Mouse (Mus musculus) forebrain, embryonic 10.5 days (tissue): ENCODE measurements around the gene Sh3rf1. TPM values are rescaled to one million over a fixed set of nuclear protein-coding genes. Genes with fewer than 3 reads are reported as not detected.

Experiments used
- DNase-seq: peaks from one replicate; pipeline ENCODE4 v3.0.0-alpha.2; 2017; ENCODE audit warnings: low spot score; ENCODE audit errors: extremely low spot score
- H3K27ac ChIP-seq: fragments of 300-500 bp; sonication (generic); 2 replicates; pipeline ENCODE4 v1.5.1; 2016; ENCODE audit warnings: mild to moderate bottlenecking
- H3K27me3 ChIP-seq: fragments of 300-500 bp; sonication (generic); 2 replicates; pipeline ENCODE4 v1.6.1; 2016; ENCODE audit warnings: mild to moderate bottlenecking; ENCODE audit not compliant: poor library complexity, severe bottlenecking
- H3K36me3 ChIP-seq: fragments of 300-500 bp; sonication (generic); replicated peaks from 2 replicates; pipeline ENCODE4 v1.6.1; 2016; ENCODE audit warnings: mild to moderate bottlenecking, moderate library complexity
- H3K4me1 ChIP-seq: fragments of 300-500 bp; sonication (generic); 2 replicates; pipeline ENCODE4 v1.6.1; 2016
- H3K4me3 ChIP-seq: fragments of 300-500 bp; sonication (generic); 2 replicates; pipeline ENCODE4 v1.5.1; 2016; ENCODE audit warnings: mild to moderate bottlenecking, moderate library complexity
- H3K9me3 ChIP-seq: fragments of 300-500 bp; sonication (generic); 2 replicates; pipeline ENCODE4 v1.6.1; 2016; ENCODE audit warnings: mild to moderate bottlenecking, moderate library complexity
- WGBS: fragments of 180-500 bp; shearing (Covaris S2); methylation state at CpG from one replicate; pipeline ENCODE4 v1.1.7; 2016; 5-methylcytosine and 5-hydroxymethylcytosine counted together
- polyA plus RNA-seq: library from polyadenylated mRNA; unstranded; fragments of >200 nt; fragmentation: Nextera tagmentation; extraction: Ambion mirVana; gene quantifications from 2 replicates; pipeline ENCODE4 v1.2.1, GENCODE M21; 2016

Gene Sh3rf1
- polyA plus RNA-seq, 1 experiment from 2014 or later: 18.2 TPM

DNA sequence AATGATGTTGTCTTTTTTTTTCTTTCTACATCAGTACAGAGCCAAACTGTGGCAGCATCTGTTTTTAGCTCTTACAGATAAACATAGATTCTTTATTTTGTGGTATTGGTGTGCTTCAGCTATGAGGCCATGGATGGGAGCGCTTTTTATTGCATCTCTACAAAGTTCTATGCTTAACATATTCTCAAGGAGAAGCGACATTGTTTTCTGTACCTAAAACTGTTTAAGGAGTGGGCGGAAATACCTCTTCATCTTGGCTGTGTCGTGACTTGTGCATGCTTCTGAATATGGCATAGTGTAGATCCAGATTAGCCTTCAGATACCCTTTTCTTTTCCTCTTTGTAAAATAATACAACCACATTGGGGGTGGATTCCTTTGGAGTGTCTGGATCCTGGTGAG, 25.8 kb downstream of the Sh3rf1 start:
- 94% methylated on average over 4 of the region's 4 CpGs for WGBS

GRCm38 (mm10) chr8:61254196-61254595, 30.5 kb downstream of the Sh3rf1 start:
- 82% methylated on average over 5 of the region's 5 CpGs for WGBS
- peaks cover 34% of the 10 kb centered on the region for H3K9me3 ChIP-seq
- H3K36me3 ChIP-seq: peaks cover 39% of the 10 kb centered on the region
- no peak overlapping the region for H3K4me3 ChIP-seq
- H3K27ac ChIP-seq: no peak overlapping the region
- H3K27me3 ChIP-seq: no peaks in the 10 kb centered on the region
- peaks cover 20% of the 10 kb centered on the region for H3K4me1 ChIP-seq
- DNase-seq: no peak

More for the DNA sequence above, 25.8 kb downstream of the Sh3rf1 start:
- Histone ChIP-seq H3K27me3 (no peaks in the 10 kb centered on the region), H3K4me3 (no peak overlapping the region), H3K36me3 (peaks cover 49% of the 10 kb centered on the region), H3K27ac (no peak overlapping the region), H3K4me1 (peaks cover 25% of the 10 kb centered on the region), H3K9me3 (peaks cover 40% of the 10 kb centered on the region)
- no peak for DNase-seq

DNA sequence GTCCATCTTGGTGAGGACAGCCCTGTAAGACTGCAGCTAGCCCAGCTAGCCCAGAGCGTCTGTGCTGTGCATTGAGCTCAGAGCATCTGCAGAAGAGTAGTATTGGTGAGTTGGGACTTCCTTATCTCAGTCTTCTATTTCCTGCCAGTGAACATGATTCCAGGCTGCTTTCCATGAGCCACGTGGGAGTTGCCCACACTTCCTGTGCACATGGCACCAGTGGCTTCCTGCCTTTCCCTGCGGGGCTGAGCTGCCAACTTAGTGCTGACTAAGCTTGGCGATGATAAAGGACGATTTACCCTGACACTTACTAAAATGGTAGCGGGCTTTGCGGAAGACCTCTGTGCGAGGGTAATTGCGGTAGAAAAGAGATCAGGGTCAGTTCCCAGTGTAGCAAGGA, 35.2 kb downstream of the Sh3rf1 start:
- no peak overlapping the region for H3K4me3 ChIP-seq
- H3K27ac ChIP-seq: no peak overlapping the region
- DNase-seq: no peak
- peaks cover 35% of the 10 kb centered on the region for H3K4me1 ChIP-seq
- 91% methylated on average over 9 of the region's 9 CpGs for WGBS
- no peaks in the 10 kb centered on the region for H3K27me3 ChIP-seq
- H3K36me3 ChIP-seq: peaks cover 11% of the 10 kb centered on the region
- H3K9me3 ChIP-seq: peaks cover 8% of the 10 kb centered on the region; the same call in 1 of the 2 replicates

- Histone ChIP-seq H3K36me3 (peaks cover 11% of the 10 kb centered on the region), H3K27ac (no peak overlapping the region), H3K9me3 (peaks cover 8% of the 10 kb centered on the region; the same call in 1 of the 2 replicates), H3K4me3 (no peak overlapping the region), H3K4me1 (peaks cover 33% of the 10 kb centered on the region), H3K27me3 (no peaks in the 10 kb centered on the region)
- DNase-seq: no peak
- 95% methylated on average over 7 of the region's 7 CpGs for WGBS
Measured at GRCm38 (mm10) chr8:61259526-61259925, 35.9 kb downstream of the Sh3rf1 start.

- no peak overlapping the region for H3K4me3 ChIP-seq
- peaks cover 24% of the 10 kb centered on the region for H3K4me1 ChIP-seq
- no peak overlapping the region for H3K27ac ChIP-seq
- no peaks in the 10 kb centered on the region for H3K27me3 ChIP-seq
- H3K9me3 ChIP-seq: peaks cover 8% of the 10 kb centered on the region; the same call in 1 of the 2 replicates
- no peak for DNase-seq
- WGBS: 94% methylated on average over 7 of the region's 7 CpGs
- H3K36me3 ChIP-seq: peaks cover 11% of the 10 kb centered on the region
Measured at GRCm38 (mm10) chr8:61260530-61260929, 36.9 kb downstream of the Sh3rf1 start.

DNA sequence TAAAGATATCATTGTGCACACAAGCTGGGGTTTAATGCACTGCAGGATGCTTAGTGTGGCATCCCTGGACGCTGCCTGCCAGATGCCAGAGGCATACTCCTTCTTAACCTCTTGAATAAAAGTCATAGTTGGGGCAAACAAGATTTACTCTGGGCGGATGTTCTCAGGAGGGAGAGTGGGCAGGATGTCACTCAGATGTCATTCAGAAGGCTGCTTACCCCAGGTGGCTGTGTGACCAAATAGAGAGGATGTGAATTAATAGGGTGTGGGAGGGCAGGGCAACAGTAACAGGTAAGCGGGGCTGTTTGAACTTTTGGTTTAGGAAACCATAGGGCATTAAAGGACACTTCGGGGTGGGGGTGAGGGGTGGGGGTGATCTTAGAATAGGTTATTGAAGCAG, 37.7 kb downstream of the Sh3rf1 start:
- H3K27ac ChIP-seq: no peak overlapping the region
- peaks cover 18% of the 10 kb centered on the region for H3K4me1 ChIP-seq
- WGBS: 58% methylated on average over 4 of the region's 4 CpGs
- no peaks in the 10 kb centered on the region for H3K27me3 ChIP-seq
- peaks cover 8% of the 10 kb centered on the region; the same call in 1 of the 2 replicates for H3K9me3 ChIP-seq
- H3K36me3 ChIP-seq: peaks cover 11% of the 10 kb centered on the region
- no peak for DNase-seq
- no peak overlapping the region for H3K4me3 ChIP-seq

- H3K36me3 ChIP-seq: peaks cover 9% of the 10 kb centered on the region
- DNase-seq: no peak
- peaks cover 3% of the 10 kb centered on the region; the same call in 1 of the 2 replicates for H3K9me3 ChIP-seq
- H3K27ac ChIP-seq: no peak overlapping the region
- WGBS: 97% methylated on average over 4 of the region's 4 CpGs
- no peak overlapping the region for H3K4me3 ChIP-seq
- H3K4me1 ChIP-seq: peaks cover 18% of the 10 kb centered on the region
- H3K27me3 ChIP-seq: no peaks in the 10 kb centered on the region
Measured at GRCm38 (mm10) chr8:61263691-61264090, 40.0 kb downstream of the Sh3rf1 start.

- Histone ChIP-seq H3K27ac (no peak overlapping the region), H3K9me3 (no peaks in the 10 kb centered on the region), H3K36me3 (no peaks in the 10 kb centered on the region), H3K4me3 (no peak overlapping the region), H3K4me1 (peaks cover 21% of the 10 kb centered on the region), H3K27me3 (no peaks in the 10 kb centered on the region)
- no peak for DNase-seq
- 89% methylated on average over 7 of the region's 7 CpGs for WGBS
Measured at GRCm38 (mm10) chr8:61264881-61265280, 41.2 kb downstream of the Sh3rf1 start.

DNA sequence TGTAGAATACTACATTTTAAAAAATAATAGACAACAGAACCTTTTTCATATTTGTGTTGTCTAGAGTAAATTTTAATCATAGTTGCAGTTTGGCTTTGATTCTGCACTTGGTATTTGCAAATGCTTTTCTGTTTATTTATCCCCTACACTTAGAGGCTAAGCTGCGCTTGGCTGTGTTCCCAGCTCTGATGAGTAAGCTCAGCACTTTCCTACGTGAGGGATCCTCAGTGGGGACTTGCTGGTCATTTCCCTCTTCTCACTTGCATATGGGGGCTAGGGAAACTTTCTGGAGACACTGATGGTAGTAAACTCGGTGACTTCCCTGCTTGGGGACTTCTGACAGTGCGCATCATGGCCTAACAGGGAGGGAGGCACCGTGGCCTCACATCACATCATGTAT, 41.7 kb downstream of the Sh3rf1 start:
- H3K9me3 ChIP-seq: no peaks in the 10 kb centered on the region
- H3K4me1 ChIP-seq: peaks cover 24% of the 10 kb centered on the region
- 88% methylated on average over 5 of the region's 5 CpGs for WGBS
- H3K4me3 ChIP-seq: no peak overlapping the region
- H3K36me3 ChIP-seq: no peaks in the 10 kb centered on the region
- no peak overlapping the region for H3K27ac ChIP-seq
- no peak for DNase-seq
- H3K27me3 ChIP-seq: no peaks in the 10 kb centered on the region

DNA sequence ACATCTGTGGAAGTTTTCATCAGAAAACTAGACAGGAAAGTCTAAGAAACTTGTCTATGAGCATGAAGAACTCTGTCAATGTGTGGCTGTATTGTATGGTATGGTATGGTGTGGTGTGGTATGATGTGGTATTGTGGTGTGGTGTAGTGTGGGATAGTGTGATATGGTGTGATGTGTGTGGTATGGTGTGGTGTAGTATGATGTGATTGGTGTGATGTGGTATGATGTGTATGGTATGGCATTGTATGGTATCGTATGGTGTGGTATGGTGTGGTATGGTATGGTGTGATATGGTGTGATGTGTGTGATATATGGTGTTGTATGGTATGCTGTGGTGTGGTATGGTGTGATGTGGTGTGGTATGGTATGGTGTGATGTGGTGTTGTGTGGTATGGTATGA, 43.4 kb downstream of the Sh3rf1 start:
- Histone ChIP-seq H3K4me1 (peaks cover 22% of the 10 kb centered on the region), H3K9me3 (no peaks in the 10 kb centered on the region), H3K4me3 (no peak overlapping the region), H3K27me3 (no peaks in the 10 kb centered on the region), H3K36me3 (no peaks in the 10 kb centered on the region), H3K27ac (no peak overlapping the region)
- WGBS: 95% methylated on average over 1 of the region's 1 CpGs
- no peak for DNase-seq

DNA sequence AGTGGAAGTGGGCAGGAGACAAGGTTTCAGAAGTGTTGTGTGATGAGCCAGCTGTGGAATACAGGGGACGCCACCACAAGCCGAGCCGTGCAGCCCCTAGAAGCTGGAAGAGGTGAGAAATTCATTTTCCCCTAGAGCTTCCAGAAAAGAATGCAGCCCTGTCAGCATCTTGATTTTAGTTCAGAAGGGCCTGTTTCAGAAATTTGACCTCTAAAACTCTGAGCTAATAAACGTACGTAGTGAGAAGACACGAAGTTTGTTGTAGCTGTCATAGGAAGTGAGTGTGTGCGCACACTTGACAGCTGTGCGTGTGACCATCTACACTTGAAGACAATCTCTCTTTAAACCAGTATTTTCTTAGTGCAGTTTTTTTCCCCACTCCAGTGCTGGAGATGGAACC, 44.0 kb downstream of the Sh3rf1 start:
- Histone ChIP-seq H3K36me3 (no peaks in the 10 kb centered on the region), H3K4me1 (peaks cover 25% of the 10 kb centered on the region), H3K9me3 (no peaks in the 10 kb centered on the region), H3K27ac (no peak overlapping the region), H3K4me3 (no peak overlapping the region), H3K27me3 (no peaks in the 10 kb centered on the region)
- WGBS: 88% methylated on average over 8 of the region's 8 CpGs
- DNase-seq: no peak

GRCm38 (mm10) chr8:61268233-61268916, 44.7 kb downstream of the Sh3rf1 start:
- H3K36me3 ChIP-seq: no peaks in the 10 kb centered on the region
- no peak for DNase-seq
- H3K4me1 ChIP-seq: peaks cover 32% of the 10 kb centered on the region
- no peak overlapping the region for H3K4me3 ChIP-seq
- no peak overlapping the region for H3K27ac ChIP-seq
- WGBS: 93% methylated on average over 10 of the region's 10 CpGs
- no peaks in the 10 kb centered on the region for H3K9me3 ChIP-seq
- no peaks in the 10 kb centered on the region for H3K27me3 ChIP-seq

DNA sequence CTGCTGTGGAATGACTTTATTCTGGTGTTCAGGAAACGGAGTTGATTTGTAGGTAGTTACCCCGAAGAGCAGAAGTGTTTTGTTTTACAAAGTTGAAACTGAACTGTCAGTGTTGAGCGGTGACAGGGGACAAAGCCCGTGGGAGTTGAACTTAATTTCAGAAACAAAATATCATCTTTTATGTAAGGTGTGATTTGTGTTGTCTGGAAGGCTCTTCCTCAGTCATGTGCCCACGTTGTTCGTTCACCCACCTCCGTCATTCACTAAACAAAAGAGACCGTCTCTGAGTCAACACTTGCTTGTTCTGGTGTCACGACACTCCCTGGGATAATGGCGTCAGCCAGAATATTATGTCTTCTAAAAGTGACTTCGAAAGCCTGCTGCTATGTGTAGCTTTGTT, 46.3 kb downstream of the Sh3rf1 start:
- H3K27me3 ChIP-seq: no peaks in the 10 kb centered on the region

More for the DNA sequence above, 46.3 kb downstream of the Sh3rf1 start:
- Histone ChIP-seq H3K4me3 (no peak overlapping the region), H3K4me1 (peaks cover 49% of the 10 kb centered on the region), H3K9me3 (no peaks in the 10 kb centered on the region), H3K27ac (no peak overlapping the region), H3K36me3 (no peaks in the 10 kb centered on the region)
- 83% methylated on average over 11 of the region's 11 CpGs for WGBS
- no peak for DNase-seq
